Mouse (Mus musculus): Measurements from ENCODE around the gene Mxd3. TPM values are rescaled to one million over a fixed set of nuclear protein-coding genes. Genes with fewer than 3 reads are reported as not detected.

Mxd3 gene
- polyA plus RNA-seq, 1 experiment = 49.8 TPM

DNA sequence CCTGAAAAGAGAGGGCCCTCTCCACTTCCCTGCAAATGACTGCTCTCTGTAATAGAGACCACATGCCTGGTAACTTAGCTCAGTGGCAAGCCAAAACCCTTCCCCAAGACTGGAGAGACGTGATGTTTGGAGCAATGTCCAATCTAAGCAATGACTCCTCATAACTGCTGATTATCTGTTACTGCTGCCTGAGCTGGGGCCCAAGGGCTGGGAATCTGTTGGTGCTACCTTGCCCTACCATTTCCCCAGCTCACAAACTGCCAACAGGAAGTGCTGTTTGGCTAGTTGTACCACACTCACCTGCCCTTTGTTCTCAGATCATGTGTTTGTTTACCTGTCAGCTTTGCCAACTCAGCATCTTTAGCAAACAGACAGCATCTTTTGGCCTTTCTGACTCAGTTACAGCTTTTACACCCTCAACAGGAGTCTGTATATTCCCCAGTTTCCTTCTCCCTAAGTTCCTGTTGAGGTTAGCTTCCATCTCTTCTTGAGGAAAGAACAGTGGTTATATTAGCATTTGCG lies 14.7 kb downstream of the Mxd3 start:
- H3K4me3 ChIP-seq (ENCODE audit: insufficient read depth, poor library complexity, severe bottlenecking) = no peak overlapping the region
- H3K79me2 ChIP-seq (ENCODE audit: control insufficient read depth, insufficient read depth) = peaks cover 5% of the 10 kb centered on the region
- H3K79me3 ChIP-seq (ENCODE audit: low read depth) = no peaks in the 10 kb centered on the region
- no peaks in the 10 kb centered on the region for H3K27me3 ChIP-seq (ENCODE audit: control insufficient read depth, insufficient read depth, insufficient read length)
- peaks cover 70% of the 10 kb centered on the region for H3K36me3 ChIP-seq (ENCODE audit: control insufficient read depth, insufficient read depth)
- no peak overlapping the region for H3ac ChIP-seq (ENCODE audit: control insufficient read depth, insufficient read length, low read depth)
- TF ChIP-seq CTCF (IDR thresholded peaks at IDR 0.05; ENCODE audit: control insufficient read depth, insufficient read depth, insufficient read length) = no peak

DNA sequence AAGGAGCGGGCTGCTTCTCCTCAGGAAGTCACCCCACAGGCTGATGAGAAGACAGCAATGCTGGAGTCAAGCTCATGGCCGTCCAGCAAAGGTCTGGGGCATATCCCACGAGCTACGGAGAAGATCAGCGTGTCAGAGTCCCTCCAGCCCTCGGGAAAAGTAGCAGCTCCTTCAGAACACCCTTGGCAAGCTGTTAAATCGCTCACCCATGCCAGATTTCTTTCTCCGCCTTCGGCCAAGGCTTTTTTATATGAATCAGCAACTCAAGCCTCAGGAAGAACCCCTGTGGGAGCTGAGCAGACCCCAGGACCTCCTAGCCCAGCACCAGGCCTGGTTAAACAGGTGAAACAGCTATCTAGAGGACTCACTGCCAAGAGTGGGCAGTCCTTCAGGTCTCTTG lies 16.6 kb downstream of the Mxd3 start:
- Histone ChIP-seq H3K27me3 (ENCODE audit: control insufficient read depth, insufficient read depth, insufficient read length) (no peaks in the 10 kb centered on the region), H3K36me3 (ENCODE audit: control insufficient read depth, insufficient read depth) (peaks cover 63% of the 10 kb centered on the region), H3K4me3 (ENCODE audit: insufficient read depth, poor library complexity, severe bottlenecking) (no peak overlapping the region), H3K79me2 (ENCODE audit: control insufficient read depth, insufficient read depth) (no peaks in the 10 kb centered on the region), H3ac (ENCODE audit: control insufficient read depth, insufficient read length, low read depth) (no peak overlapping the region), H3K79me3 (ENCODE audit: low read depth) (no peaks in the 10 kb centered on the region)
- TF ChIP-seq MYOD1 (IDR thresholded peaks at IDR 0.05; ENCODE audit: control insufficient read depth, insufficient read length, low read depth) (no peak), FOSL1 (IDR thresholded peaks at IDR 0.05; ENCODE audit: insufficient read depth, low read length, poor library complexity, severe bottlenecking) (no peak), CTCF (IDR thresholded peaks at IDR 0.05; ENCODE audit: control insufficient read depth, insufficient read depth, insufficient read length) (no peak), MAX (IDR thresholded peaks at IDR 0.05) (no peak), USF1 (IDR thresholded peaks at IDR 0.05; ENCODE audit: low read depth) (no peak), CEBPB (IDR thresholded peaks at IDR 0.05; ENCODE audit: low read depth) (no peak), MYOG (IDR thresholded peaks at IDR 0.05; ENCODE audit: control insufficient read depth, extremely low read depth, insufficient read length) (no peak)

DNA sequence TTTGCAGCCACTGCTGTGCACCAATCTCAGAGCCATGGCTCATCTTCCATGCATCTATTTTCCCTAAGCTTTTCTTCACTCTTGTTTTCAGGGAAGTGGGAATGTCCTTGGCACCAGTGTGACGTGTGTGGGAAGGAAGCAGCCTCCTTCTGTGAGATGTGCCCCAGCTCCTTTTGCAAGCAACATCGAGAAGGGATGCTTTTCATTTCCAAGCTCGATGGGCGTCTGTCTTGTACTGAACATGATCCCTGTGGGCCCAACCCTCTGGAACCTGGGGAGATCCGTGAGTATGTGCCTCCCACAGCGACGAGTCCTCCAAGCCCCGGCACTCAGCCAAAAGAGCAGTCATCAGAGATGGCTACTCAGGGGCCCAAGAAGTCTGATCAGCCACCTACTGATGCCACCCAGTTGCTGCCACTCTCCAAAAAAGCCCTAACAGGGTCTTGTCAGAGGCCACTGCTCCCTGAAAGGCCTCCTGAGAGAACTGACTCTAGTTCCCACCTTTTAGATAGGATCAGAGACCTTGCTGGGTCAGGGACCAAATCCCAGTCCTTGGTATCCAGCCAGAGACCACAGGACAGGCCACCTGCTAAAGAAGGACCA lies 17.5 kb downstream of the Mxd3 start:
- H3ac ChIP-seq (ENCODE audit: control insufficient read depth, insufficient read length, low read depth) = no peak overlapping the region
- no peaks in the 10 kb centered on the region for H3K27me3 ChIP-seq (ENCODE audit: control insufficient read depth, insufficient read depth, insufficient read length)
- no peaks in the 10 kb centered on the region for H3K79me2 ChIP-seq (ENCODE audit: control insufficient read depth, insufficient read depth)
- peaks cover 63% of the 10 kb centered on the region for H3K36me3 ChIP-seq (ENCODE audit: control insufficient read depth, insufficient read depth)
- H3K79me3 ChIP-seq (ENCODE audit: low read depth) = no peaks in the 10 kb centered on the region
- H3K4me3 ChIP-seq (ENCODE audit: insufficient read depth, poor library complexity, severe bottlenecking) = no peak overlapping the region
- no peak for TF ChIP-seq CEBPB (IDR thresholded peaks at IDR 0.05; ENCODE audit: low read depth)
- TF ChIP-seq MYOD1 (IDR thresholded peaks at IDR 0.05; ENCODE audit: control insufficient read depth, insufficient read length, low read depth) = no peak
- TF ChIP-seq CTCF (IDR thresholded peaks at IDR 0.05; ENCODE audit: control insufficient read depth, insufficient read depth, insufficient read length) = no peak
- no peak for TF ChIP-seq MAX (IDR thresholded peaks at IDR 0.05)
- no peak for TF ChIP-seq USF1 (IDR thresholded peaks at IDR 0.05; ENCODE audit: low read depth)
- no peak for TF ChIP-seq FOSL1 (IDR thresholded peaks at IDR 0.05; ENCODE audit: insufficient read depth, low read length, poor library complexity, severe bottlenecking)
- no peak for TF ChIP-seq MYOG (IDR thresholded peaks at IDR 0.05; ENCODE audit: control insufficient read depth, extremely low read depth, insufficient read length)

DNA sequence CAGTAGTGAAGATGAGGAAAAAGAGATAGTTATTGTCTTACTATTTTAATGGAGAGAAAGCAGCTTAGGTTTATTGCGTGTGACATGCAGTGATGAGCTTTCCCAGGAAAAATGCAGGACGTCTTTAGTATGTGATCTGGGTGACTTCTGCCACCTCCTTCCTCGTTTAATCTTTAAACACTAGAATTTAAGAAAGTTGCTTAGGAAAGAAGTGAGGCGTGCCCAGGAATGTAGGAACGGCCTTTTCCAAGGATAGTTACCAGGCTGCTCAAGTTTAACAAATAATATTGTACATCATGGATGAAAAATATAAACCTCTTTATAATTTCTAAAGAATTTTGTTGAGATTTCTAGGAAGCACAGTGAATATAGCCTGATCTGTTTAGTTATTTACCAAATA lies 28.7 kb downstream of the Mxd3 start:
- Histone ChIP-seq H3K36me3 (ENCODE audit: control insufficient read depth, insufficient read depth) (peaks cover 46% of the 10 kb centered on the region), H3K79me3 (ENCODE audit: low read depth) (no peaks in the 10 kb centered on the region), H3K4me3 (ENCODE audit: insufficient read depth, poor library complexity, severe bottlenecking) (no peak overlapping the region), H3ac (ENCODE audit: control insufficient read depth, insufficient read length, low read depth) (no peak overlapping the region), H3K79me2 (ENCODE audit: control insufficient read depth, insufficient read depth) (no peaks in the 10 kb centered on the region), H3K27me3 (ENCODE audit: control insufficient read depth, insufficient read depth, insufficient read length) (no peaks in the 10 kb centered on the region)
- TF ChIP-seq CEBPB (IDR thresholded peaks at IDR 0.05; ENCODE audit: low read depth) (no peak), MAX (IDR thresholded peaks at IDR 0.05) (no peak), USF1 (IDR thresholded peaks at IDR 0.05; ENCODE audit: low read depth) (no peak), MYOG (IDR thresholded peaks at IDR 0.05; ENCODE audit: control insufficient read depth, extremely low read depth, insufficient read length) (no peak), CTCF (IDR thresholded peaks at IDR 0.05; ENCODE audit: control insufficient read depth, insufficient read depth, insufficient read length) (no peak), MYOD1 (IDR thresholded peaks at IDR 0.05; ENCODE audit: control insufficient read depth, insufficient read length, low read depth) (no peak)

GRCm38 (mm10) chr13:55296760-55297159 lies 32.9 kb downstream of the Mxd3 start:
- TF ChIP-seq CEBPB (IDR thresholded peaks at IDR 0.05; ENCODE audit: low read depth) (no peak), MYOG (IDR thresholded peaks at IDR 0.05; ENCODE audit: control insufficient read depth, extremely low read depth, insufficient read length) (no peak), CTCF (IDR thresholded peaks at IDR 0.05; ENCODE audit: control insufficient read depth, insufficient read depth, insufficient read length) (no peak), FOSL1 (IDR thresholded peaks at IDR 0.05; ENCODE audit: insufficient read depth, low read length, poor library complexity, severe bottlenecking) (no peak), USF1 (IDR thresholded peaks at IDR 0.05; ENCODE audit: low read depth) (no peak), MAX (IDR thresholded peaks at IDR 0.05) (no peak)
- no peak overlapping the region for H3K4me3 ChIP-seq (ENCODE audit: insufficient read depth, poor library complexity, severe bottlenecking)
- no peaks in the 10 kb centered on the region for H3K79me2 ChIP-seq (ENCODE audit: control insufficient read depth, insufficient read depth)
- H3K79me3 ChIP-seq (ENCODE audit: low read depth) = no peaks in the 10 kb centered on the region
- H3K36me3 ChIP-seq (ENCODE audit: control insufficient read depth, insufficient read depth) = peaks cover 49% of the 10 kb centered on the region
- no peak overlapping the region for H3ac ChIP-seq (ENCODE audit: control insufficient read depth, insufficient read length, low read depth)
- no peaks in the 10 kb centered on the region for H3K27me3 ChIP-seq (ENCODE audit: control insufficient read depth, insufficient read depth, insufficient read length)

- H3K27me3 ChIP-seq (ENCODE audit: control insufficient read depth, insufficient read depth, insufficient read length) = no peaks in the 10 kb centered on the region
- no peak overlapping the region for H3K4me3 ChIP-seq (ENCODE audit: insufficient read depth, poor library complexity, severe bottlenecking)
- no peak overlapping the region for H3ac ChIP-seq (ENCODE audit: control insufficient read depth, insufficient read length, low read depth)
- TF ChIP-seq USF1 (IDR thresholded peaks at IDR 0.05; ENCODE audit: low read depth) (no peak), MYOG (IDR thresholded peaks at IDR 0.05; ENCODE audit: control insufficient read depth, extremely low read depth, insufficient read length) (no peak), CTCF (IDR thresholded peaks at IDR 0.05; ENCODE audit: control insufficient read depth, insufficient read depth, insufficient read length) (no peak), FOSL1 (IDR thresholded peaks at IDR 0.05; ENCODE audit: insufficient read depth, low read length, poor library complexity, severe bottlenecking) (no peak), MYOD1 (IDR thresholded peaks at IDR 0.05; ENCODE audit: control insufficient read depth, insufficient read length, low read depth) (no peak), CEBPB (IDR thresholded peaks at IDR 0.05; ENCODE audit: low read depth) (no peak), MAX (IDR thresholded peaks at IDR 0.05) (no peak)
- no peaks in the 10 kb centered on the region for H3K79me3 ChIP-seq (ENCODE audit: low read depth)
- peaks cover 45% of the 10 kb centered on the region for H3K36me3 ChIP-seq (ENCODE audit: control insufficient read depth, insufficient read depth)
- no peaks in the 10 kb centered on the region for H3K79me2 ChIP-seq (ENCODE audit: control insufficient read depth, insufficient read depth)
Measured at GRCm38 (mm10) chr13:55288854-55289253, 40.8 kb downstream of the Mxd3 start.
